Mouse (Mus musculus) megakaryocyte, embryonic 14.5 days (primary cell): Measurements from ENCODE around the gene Zfp382. TPM values are rescaled to one million over a fixed set of nuclear protein-coding genes. Genes with fewer than 3 reads are reported as not detected.

ENCODE experiments used
- H3K27me3 ChIP-seq: replicated peaks from 2 replicates; pipeline ENCODE3; 2012; ENCODE audit warnings: inconsistent platforms
- H3K36me3 ChIP-seq: replicated peaks from 2 replicates; pipeline ENCODE3; 2012; ENCODE audit warnings: low read length, inconsistent platforms, mixed read lengths
- H3K4me1 ChIP-seq: 2 replicates; pipeline ENCODE4 v1.6.1; 2012; ENCODE audit warnings: inconsistent platforms
- H3K4me3 ChIP-seq: replicated peaks from 2 replicates; pipeline ENCODE3; 2012; ENCODE audit warnings: moderate library complexity, mild to moderate bottlenecking, inconsistent platforms
- H3K9me3 ChIP-seq: 2 replicates; pipeline ENCODE4 v1.6.1; 2012; ENCODE audit warnings: inconsistent platforms
- FLI1 ChIP-seq: IDR thresholded peaks from 2 replicates; pipeline ENCODE4 v1.6.1; 2012; ENCODE audit warnings: low read length, inconsistent platforms, mixed read lengths
- GATA1 ChIP-seq: IDR thresholded peaks from 3 replicates; pipeline ENCODE4 v1.6.1; 2012; ENCODE audit warnings: mixed read lengths, low read length, inconsistent platforms, borderline replicate concordance
- polyA plus RNA-seq: library from polyadenylated mRNA; stranded (reverse); fragments of >175 nt; gene quantifications from 2 replicates; pipeline ENCODE4 v1.2.3, GENCODE M21; 2012; ENCODE audit warnings: low replicate concordance; ENCODE audit not compliant: insufficient read depth

The Zfp382 gene
- polyA plus RNA-seq, 1 experiment = not detected

DNA sequence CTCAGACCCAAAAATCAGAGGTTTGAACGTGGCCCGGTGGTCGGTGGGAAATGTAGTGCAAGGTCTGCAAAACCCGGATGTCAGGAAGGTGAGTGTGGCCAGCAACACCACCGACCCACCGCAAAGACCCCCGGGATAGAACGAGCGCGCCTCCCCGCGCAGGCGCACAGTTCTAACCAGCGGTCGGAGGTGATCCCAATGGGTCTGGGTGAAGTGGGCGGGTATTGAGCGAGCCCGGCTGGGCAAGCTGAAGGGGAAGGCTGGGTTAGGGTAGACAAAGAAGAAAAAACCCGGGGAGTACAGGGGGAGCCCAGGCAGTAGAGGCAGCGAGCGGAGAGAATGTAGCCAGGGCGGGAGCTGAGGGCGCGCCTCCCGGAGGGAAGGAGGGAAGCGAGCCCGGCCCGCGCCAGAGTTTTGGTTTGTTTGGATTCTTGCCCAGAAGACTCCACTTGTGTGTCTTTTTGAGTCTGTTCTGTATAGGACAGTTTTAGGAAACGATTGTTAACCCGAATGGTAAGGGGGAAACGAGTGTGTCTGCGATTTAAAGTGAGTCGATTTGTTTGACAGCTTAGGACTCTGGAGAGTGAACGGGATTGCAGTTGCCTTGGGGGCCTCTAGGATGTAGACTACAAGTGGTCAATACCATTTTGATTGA is 21.9 kb downstream of the Zfp382 start:
- peak overlapping the region; percentile 78 for H3K4me3 ChIP-seq
- no peak for TF ChIP-seq FLI1
- no peak for TF ChIP-seq GATA1

DNA sequence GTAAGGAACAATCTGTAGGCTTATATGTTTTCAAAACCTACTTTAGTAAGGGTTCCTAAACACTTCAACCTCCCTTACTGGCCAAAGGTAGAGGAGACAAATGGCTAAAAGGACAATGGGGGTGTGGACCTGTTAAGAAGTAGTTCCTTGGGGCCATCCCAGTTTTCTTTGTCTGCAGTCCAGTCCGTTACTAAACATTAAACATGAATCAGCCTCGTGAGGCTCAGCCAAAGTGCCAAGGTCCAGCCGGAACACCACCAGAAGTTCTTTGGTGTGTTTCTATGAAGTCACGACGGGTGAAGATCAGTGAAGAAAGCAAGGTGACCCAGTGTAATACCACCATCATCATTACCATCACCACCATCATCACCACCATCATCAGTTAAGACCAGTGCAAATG is 25.3 kb downstream of the Zfp382 start:
- Histone ChIP-seq H3K36me3 (peaks cover 79% of the 10 kb centered on the region), H3K27me3 (peaks cover 6% of the 10 kb centered on the region), H3K4me1 (no peaks in the 10 kb centered on the region), H3K4me3 (peak overlapping the region; percentile 11), H3K9me3 (peaks cover 92% of the 10 kb centered on the region)
- TF ChIP-seq GATA1 = no peak
- TF ChIP-seq FLI1 = no peak

More for the DNA sequence above, 21.9 kb downstream of the Zfp382 start:
- H3K36me3 ChIP-seq = peaks cover 70% of the 10 kb centered on the region
- H3K4me1 ChIP-seq = no peaks in the 10 kb centered on the region
- peaks cover 6% of the 10 kb centered on the region for H3K27me3 ChIP-seq
- peaks cover 88% of the 10 kb centered on the region for H3K9me3 ChIP-seq

DNA sequence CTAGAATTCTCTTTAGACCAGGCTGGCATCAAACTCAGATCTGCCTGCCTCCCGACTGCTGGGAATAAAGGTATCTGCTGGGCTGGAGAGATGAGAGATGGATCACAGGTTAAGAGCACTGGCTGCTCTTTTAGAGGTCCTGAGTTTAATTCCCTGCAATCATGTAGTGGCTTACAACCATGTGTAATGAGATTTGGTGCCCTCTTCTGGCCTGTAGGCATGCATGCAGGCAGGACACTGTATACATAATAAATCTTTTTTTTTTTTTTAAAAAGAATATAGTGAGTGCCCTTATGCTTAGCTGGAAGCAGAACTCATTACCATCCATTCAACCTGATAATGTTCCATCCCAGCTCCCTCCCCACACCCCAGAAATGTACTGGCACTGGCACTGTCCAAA is 32.3 kb downstream of the Zfp382 start:
- TF ChIP-seq FLI1 (no peak), GATA1 (no peak)
- peaks cover 90% of the 10 kb centered on the region for H3K9me3 ChIP-seq
- H3K27me3 ChIP-seq = no peaks in the 10 kb centered on the region
- H3K4me3 ChIP-seq = no peak overlapping the region
- H3K4me1 ChIP-seq = no peaks in the 10 kb centered on the region
- H3K36me3 ChIP-seq = peaks cover 93% of the 10 kb centered on the region

DNA sequence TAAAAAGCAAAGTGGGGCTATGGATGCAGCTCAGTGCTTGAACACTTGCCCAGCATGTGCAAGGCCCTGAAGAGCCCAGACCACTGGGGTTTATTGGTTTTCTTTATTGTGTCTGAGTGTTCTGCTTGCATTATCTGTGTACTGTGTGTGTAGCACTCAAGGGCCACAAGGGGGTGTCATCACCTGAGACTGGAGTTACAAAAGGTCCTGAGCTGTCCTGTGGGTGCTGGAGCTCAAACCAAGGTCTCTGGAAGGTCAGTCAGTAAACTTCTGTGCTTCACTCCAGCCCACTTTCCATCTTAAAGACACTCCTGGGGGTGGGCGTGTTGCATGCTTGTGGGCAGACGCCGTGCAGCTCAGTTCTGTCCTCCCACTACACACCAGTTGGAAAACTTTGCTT is 33.8 kb downstream of the Zfp382 start:
- TF ChIP-seq FLI1 (no peak), GATA1 (no peak)
- no peaks in the 10 kb centered on the region for H3K27me3 ChIP-seq
- peaks cover 93% of the 10 kb centered on the region for H3K36me3 ChIP-seq
- no peaks in the 10 kb centered on the region for H3K4me1 ChIP-seq
- peaks cover 86% of the 10 kb centered on the region for H3K9me3 ChIP-seq
- H3K4me3 ChIP-seq = no peak overlapping the region

DNA sequence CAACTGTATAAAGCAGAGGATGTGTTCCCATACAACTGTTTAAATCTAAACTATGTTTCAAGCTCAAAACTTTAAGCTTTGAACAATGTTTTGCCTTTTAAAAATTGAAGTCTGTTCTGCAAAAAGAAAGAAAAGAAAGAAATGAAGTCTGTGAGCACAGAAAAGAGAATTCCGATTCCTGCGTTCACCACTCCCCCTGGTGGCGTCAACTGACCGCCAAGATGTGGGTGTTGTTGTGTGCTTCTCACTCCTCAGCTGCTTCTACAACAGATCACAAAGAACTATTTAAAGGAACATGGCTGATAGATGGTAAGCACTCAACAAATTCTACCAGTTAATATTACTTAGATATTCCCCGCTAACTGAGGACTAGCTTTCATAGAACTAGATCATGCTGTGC is 41.4 kb downstream of the Zfp382 start:
- Histone ChIP-seq H3K4me1 (peaks cover 16% of the 10 kb centered on the region), H3K9me3 (peaks cover 71% of the 10 kb centered on the region), H3K36me3 (peaks cover 95% of the 10 kb centered on the region), H3K4me3 (no peak overlapping the region), H3K27me3 (no peaks in the 10 kb centered on the region)
- no peak for TF ChIP-seq FLI1
- no peak for TF ChIP-seq GATA1

DNA sequence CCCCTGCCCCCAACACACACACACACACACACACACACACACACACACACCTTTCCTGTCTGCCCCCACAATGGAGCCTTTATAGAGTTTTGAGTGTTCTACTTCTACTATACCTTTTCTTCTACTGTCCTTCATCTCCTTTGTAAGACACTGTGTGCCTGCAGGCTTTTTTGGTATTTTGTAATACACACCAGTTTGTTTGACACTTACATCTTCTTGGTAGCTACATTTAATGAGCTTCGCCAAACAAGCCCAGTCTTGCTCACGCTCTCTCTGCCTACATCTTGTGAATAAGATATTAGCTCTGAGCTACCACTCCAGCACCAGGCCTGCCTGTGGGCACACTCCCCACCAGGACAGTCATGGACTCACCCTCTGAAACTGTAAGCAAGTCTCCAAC is 43.0 kb downstream of the Zfp382 start:
- peaks cover 56% of the 10 kb centered on the region for H3K9me3 ChIP-seq
- peaks cover 79% of the 10 kb centered on the region for H3K36me3 ChIP-seq
- TF ChIP-seq GATA1 = no peak
- no peak for TF ChIP-seq FLI1
- no peaks in the 10 kb centered on the region for H3K27me3 ChIP-seq
- no peak overlapping the region for H3K4me3 ChIP-seq
- H3K4me1 ChIP-seq = peaks cover 20% of the 10 kb centered on the region

DNA sequence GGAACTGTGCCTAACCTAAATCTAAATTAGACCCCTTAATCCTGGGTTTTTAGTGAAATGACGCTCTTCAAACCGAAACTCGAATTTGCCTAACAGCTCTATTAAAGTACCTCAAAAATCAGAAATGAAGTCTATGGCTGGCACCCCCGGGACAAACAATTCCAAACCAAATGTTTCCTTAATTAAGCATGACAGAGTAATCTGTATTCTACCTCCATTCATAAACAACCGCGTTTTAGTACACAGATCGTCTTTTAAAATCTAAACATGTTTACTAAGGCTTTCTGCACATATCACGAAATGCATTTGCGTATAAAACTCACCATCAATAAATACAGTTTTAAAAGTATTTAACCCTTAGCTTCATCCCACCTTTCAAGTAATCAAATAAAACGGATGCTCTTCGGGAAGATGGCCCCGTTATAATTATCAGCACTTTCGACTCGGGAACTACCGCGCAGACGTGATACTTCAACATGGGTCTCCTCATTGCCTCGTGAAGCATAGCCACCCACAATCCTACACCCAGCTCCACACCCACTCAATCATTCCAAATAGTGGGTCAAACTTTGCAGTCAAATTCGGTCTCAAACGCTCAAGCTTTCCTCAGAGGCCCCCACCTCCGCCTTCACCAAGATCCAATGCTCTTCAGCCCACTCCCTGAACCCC is 47.3 kb downstream of the Zfp382 start:
- peak overlapping the region; percentile 97 for H3K4me3 ChIP-seq
- no peaks in the 10 kb centered on the region for H3K27me3 ChIP-seq
- H3K36me3 ChIP-seq = peaks cover 42% of the 10 kb centered on the region
- H3K4me1 ChIP-seq = peaks cover 30% of the 10 kb centered on the region
- no peak for TF ChIP-seq FLI1
- peaks cover 17% of the 10 kb centered on the region for H3K9me3 ChIP-seq

DNA sequence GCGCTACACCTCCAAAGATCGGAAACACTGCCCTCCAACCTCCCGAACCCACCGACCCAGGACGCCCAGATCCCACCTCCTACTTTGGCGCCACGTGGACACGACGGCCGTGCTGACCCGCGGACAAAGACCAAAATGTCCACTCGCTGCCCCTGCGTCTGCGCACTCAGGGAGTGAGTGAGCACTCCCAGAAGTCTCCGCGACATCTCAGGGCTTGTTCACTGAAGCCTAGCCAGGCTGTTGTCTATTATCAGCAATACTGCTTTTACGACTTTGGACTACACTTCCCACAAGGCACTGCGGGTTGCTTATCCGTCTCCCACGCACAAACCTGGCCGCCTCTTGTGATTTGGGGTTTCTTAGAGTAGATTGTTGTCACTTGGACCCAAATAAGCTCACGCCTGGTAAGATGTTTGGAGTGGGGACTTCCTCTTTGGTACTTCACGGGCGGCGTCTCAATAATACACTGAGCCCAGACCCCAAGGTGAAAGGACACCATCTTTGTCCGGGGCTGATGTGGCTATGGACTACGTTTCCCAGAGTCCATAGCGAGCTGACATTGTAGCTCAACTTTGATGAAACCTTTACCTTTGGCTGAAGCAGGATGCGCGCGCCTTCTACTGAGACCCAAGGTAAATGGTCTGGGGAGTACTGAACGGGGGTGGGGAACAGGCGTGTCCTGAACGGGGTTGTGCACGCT is 48.0 kb downstream of the Zfp382 start, which contains the start of gene Zfp146:
Gene Zfp146 (minus strand): TSS at position 168 of the 700 bp plus-strand sequence.
- Histone ChIP-seq H3K4me3 (peak within 1 kb of the TSS; percentile 97), H3K9me3 (peaks cover 15% of the 10 kb centered on the region), H3K36me3 (peaks cover 35% of the 10 kb centered on the region), H3K27me3 (no peaks in the 10 kb centered on the region), H3K4me1 (peaks cover 30% of the 10 kb centered on the region)
- TF ChIP-seq FLI1 (no peak), GATA1 (peak; percentile 76; the same call in 2 of the 3 replicates)

DNA sequence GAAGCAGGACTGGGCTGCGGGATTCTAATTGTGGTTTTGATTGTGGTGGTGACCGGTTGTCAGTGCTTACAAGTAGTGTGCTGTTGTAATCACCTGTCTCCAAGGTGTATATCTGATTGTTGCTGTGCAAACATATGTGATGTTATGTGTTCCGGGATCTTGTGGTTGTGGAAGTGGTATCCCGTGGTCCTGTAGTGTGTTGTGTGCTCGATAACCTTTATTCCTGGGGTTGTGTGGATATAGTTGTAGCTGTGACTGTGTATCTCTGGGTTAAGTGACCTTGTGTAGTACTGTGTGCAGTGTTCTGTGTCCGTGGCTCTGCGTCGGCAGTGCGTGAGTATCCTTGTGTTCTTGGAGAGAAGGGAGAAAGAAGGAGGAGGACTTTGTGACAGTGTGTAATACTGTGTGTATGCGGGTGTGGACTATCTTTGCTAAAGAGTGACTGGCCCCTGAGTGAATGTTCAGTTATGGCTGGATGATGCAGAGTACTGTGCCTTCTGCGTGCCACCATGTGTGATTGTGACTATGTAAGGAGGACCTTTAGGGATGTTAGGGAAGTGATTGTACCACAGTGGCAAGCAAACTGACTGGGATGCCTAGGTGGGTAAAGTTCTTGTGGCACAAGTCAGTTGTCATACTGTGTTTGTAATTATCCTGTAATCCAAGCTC is 48.7 kb downstream of the Zfp382 start:
- H3K4me1 ChIP-seq = peaks cover 30% of the 10 kb centered on the region
- no peaks in the 10 kb centered on the region for H3K27me3 ChIP-seq
- peaks cover 10% of the 10 kb centered on the region; the same call in 1 of the 2 replicates for H3K9me3 ChIP-seq
- H3K4me3 ChIP-seq = peak overlapping the region; percentile 97
- peaks cover 28% of the 10 kb centered on the region for H3K36me3 ChIP-seq
- TF ChIP-seq FLI1 (no peak), GATA1 (no peak)

DNA sequence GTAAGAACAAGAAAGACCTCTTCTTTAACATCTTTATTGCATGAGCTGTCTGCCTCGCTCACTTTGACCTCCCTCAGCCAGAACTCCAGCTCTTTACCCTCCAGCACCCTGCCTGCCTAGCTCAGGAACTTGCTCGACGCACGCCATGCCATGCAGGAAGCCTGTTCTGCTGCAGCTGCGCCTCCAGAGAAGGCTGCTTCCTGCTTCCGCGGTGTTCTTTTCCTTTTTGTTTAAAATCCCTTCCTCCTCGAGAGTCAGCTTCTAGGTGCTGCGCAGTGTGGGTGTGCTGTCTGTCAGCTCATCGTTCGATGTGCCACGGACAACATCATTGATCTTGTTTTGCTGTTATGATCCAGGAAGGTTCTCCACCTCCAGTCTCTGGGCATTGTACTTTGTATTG is 54.7 kb downstream of the Zfp382 start:
- H3K36me3 ChIP-seq = peaks cover 39% of the 10 kb centered on the region
- no peaks in the 10 kb centered on the region for H3K27me3 ChIP-seq
- H3K4me1 ChIP-seq = peaks cover 10% of the 10 kb centered on the region
- no peaks in the 10 kb centered on the region for H3K9me3 ChIP-seq
- peak overlapping the region; percentile 23 for H3K4me3 ChIP-seq
- no peak for TF ChIP-seq GATA1
- no peak for TF ChIP-seq FLI1
